Mouse (Mus musculus): ENCODE measurements around the gene Nab1. TPM values are rescaled to one million over a fixed set of nuclear protein-coding genes. Genes with fewer than 3 reads are reported as not detected.
A peak's percentile ranks its signal among the peaks of the same experiment; 100 is the strongest.
"Not testable (repeated sequence)": the region's sequence is repeated elsewhere in the genome, so short reads cannot be mapped to it uniquely, and the experiment has no call there.

The Nab1 gene
- total RNA-seq (2017), result 184 to 207 TPM (median 199 TPM) in 3 replicates

GRCm38 (mm10) chr1:52500314-52500981 lies at the start of gene Nab1:
Nab1 (minus strand) TSS chr1:52500679.
- peak; percentile 74 for ATAC-seq (replicated peaks; ENCODE audit: insufficient number of reproducible peaks, low FRiP score, low TSS enrichment, poor library complexity, severe bottlenecking)

- no peak for ATAC-seq (replicated peaks; ENCODE audit: insufficient number of reproducible peaks, low FRiP score, low TSS enrichment, poor library complexity, severe bottlenecking)
These were observed 47.0 kb upstream of the Nab1 start for GRCm38 (mm10) chr1:52547451-52547850.

DNA sequence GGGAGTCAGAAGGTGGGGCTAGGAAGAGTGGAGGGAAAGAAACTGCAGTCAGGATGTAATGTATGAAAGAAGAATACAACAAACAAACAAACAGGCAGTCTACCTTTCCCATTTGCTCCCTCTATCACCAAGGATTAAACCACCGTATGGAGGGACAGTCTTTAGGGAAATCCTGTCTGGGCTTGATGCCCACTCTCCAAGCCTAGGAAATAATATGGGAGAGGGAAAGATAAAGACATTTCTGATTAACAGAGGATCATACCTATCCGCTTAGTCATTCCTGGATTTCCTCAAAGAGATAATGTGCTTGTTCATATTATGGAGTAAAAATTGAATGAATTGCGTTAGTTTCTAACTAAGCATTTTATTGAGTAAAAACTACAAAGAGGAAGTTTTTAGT lies 46.3 kb upstream of the Nab1 start:
- ATAC-seq (replicated peaks; ENCODE audit: insufficient number of reproducible peaks, low FRiP score, low TSS enrichment, poor library complexity, severe bottlenecking), result no peak

- not testable (repeated sequence) for ATAC-seq (replicated peaks; ENCODE audit: insufficient number of reproducible peaks, low FRiP score, low TSS enrichment, poor library complexity, severe bottlenecking)
These were observed 39.6 kb upstream of the Nab1 start for GRCm38 (mm10) chr1:52540124-52540523.

- no peak for ATAC-seq (replicated peaks; ENCODE audit: insufficient number of reproducible peaks, low FRiP score, low TSS enrichment, poor library complexity, severe bottlenecking)
These were observed 29.5 kb upstream of the Nab1 start for GRCm38 (mm10) chr1:52529933-52530332.

DNA sequence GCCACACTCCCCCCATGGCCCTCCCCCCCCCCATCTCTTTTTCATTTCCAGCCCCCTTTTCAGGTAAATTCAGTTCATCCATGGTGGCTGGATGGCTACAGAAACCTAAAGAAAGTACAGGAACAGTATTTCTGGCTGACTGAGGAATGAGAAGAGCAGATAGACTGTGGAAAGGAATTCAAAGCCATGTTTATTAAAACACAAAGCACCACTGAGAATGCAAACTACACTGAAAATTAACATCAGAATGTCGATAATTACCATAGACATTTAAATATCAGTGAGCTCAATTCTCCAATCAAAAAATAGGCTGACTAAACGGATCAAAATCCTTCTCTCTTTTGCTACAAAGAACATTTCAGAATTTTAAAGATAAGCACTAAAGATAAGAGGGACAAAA lies 27.2 kb upstream of the Nab1 start:
- no peak for ATAC-seq (replicated peaks; ENCODE audit: insufficient number of reproducible peaks, low FRiP score, low TSS enrichment, poor library complexity, severe bottlenecking)

GRCm38 (mm10) chr1:52527252-52527651 lies 26.8 kb upstream of the Nab1 start:
- no peak for ATAC-seq (replicated peaks; ENCODE audit: insufficient number of reproducible peaks, low FRiP score, low TSS enrichment, poor library complexity, severe bottlenecking)

- no peak for ATAC-seq (replicated peaks; ENCODE audit: insufficient number of reproducible peaks, low FRiP score, low TSS enrichment, poor library complexity, severe bottlenecking)
These were observed 24.2 kb upstream of the Nab1 start for GRCm38 (mm10) chr1:52524663-52525062.

DNA sequence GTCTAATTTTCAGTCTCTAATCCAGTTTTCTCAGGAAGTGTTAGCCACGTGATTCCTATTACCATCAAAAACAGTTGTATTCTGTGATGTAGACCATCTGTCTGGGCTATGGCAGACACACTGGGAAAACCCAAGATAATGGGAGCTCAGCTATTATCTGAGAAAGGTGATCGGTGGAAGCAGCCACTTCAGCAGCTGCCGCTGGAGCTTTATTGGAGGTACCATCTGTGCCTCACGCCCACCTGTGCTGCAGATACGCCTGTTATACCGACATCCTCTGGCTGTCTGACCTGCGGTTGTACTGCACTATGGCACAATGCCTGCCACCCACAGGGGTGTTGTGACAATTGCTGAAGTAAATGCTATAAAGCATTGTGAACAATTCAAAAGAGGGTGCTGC lies 23.7 kb upstream of the Nab1 start:
- ATAC-seq (replicated peaks; ENCODE audit: insufficient number of reproducible peaks, low FRiP score, low TSS enrichment, poor library complexity, severe bottlenecking), result no peak

DNA sequence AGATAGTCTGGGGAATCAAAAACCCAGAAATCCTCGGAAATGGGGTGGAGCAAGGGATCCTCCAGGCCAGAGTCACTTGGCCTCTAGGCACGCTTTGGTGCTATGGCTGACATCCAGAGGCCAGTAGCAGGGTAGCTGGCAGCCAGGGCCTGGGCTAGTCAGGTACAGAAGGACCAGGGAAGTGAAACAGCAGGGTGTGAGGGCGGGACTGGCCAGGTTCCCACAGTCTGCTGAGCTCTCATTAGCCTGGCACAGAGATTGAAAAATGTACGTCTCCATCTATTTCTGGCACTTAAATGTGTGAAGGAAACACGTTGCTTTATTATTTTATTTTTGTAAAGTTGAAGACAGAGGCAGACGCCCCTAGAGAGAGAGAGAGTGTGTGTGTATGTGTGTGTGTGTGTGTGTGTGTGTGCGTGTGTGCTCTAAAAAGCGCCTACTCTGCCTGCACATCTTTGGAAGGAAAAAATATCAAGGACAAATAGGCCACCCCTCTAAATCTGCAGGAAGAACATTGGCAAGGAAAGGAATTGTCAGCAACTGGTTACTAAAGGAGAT lies 21.0 kb upstream of the Nab1 start:
- peak; percentile 60 for ATAC-seq (replicated peaks; ENCODE audit: insufficient number of reproducible peaks, low FRiP score, low TSS enrichment, poor library complexity, severe bottlenecking)

DNA sequence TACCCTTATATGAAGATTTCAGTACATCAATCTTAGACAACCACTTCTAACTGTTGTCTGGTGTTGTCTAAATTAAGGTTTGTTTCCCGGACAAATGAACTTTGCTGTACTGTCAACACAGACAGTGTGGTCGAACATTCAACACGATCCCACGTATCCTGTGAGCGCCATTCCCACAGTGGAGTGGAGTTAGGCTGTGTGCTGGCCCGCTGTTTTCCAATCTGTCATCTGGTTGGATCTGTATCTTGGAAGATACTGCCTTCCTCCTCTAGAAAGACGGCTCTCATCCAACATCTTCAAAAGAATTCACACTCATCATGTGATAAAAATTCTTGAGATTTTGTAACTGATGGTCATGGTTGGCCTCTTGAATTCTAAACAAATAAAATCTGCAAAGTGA lies 19.7 kb upstream of the Nab1 start:
- no peak for ATAC-seq (replicated peaks; ENCODE audit: insufficient number of reproducible peaks, low FRiP score, low TSS enrichment, poor library complexity, severe bottlenecking)

- ATAC-seq (replicated peaks; ENCODE audit: insufficient number of reproducible peaks, low FRiP score, low TSS enrichment, poor library complexity, severe bottlenecking), result no peak
These were observed 14.8 kb upstream of the Nab1 start for GRCm38 (mm10) chr1:52515249-52515648.

GRCm38 (mm10) chr1:52511788-52512425 lies 11.4 kb upstream of the Nab1 start:
- ATAC-seq (replicated peaks; ENCODE audit: insufficient number of reproducible peaks, low FRiP score, low TSS enrichment, poor library complexity, severe bottlenecking), result no peak

- ATAC-seq (replicated peaks; ENCODE audit: insufficient number of reproducible peaks, low FRiP score, low TSS enrichment, poor library complexity, severe bottlenecking), result no peak
These were observed 5.7 kb upstream of the Nab1 start for GRCm38 (mm10) chr1:52506211-52506610.

GRCm38 (mm10) chr1:52502296-52502695 lies 1.8 kb upstream of the Nab1 start:
- ATAC-seq (replicated peaks; ENCODE audit: insufficient number of reproducible peaks, low FRiP score, low TSS enrichment, poor library complexity, severe bottlenecking), result no peak

- ATAC-seq (replicated peaks; ENCODE audit: insufficient number of reproducible peaks, low FRiP score, low TSS enrichment, poor library complexity, severe bottlenecking), result 0 out of 2 replicates have a peak, but pooled peaks have one; percentile 14
These were observed 1.2 kb upstream of the Nab1 start for GRCm38 (mm10) chr1:52501688-52502133.

- no peak for ATAC-seq (replicated peaks; ENCODE audit: insufficient number of reproducible peaks, low FRiP score, low TSS enrichment, poor library complexity, severe bottlenecking)
These were observed 611 bp upstream of the Nab1 start for GRCm38 (mm10) chr1:52501090-52501489.

DNA sequence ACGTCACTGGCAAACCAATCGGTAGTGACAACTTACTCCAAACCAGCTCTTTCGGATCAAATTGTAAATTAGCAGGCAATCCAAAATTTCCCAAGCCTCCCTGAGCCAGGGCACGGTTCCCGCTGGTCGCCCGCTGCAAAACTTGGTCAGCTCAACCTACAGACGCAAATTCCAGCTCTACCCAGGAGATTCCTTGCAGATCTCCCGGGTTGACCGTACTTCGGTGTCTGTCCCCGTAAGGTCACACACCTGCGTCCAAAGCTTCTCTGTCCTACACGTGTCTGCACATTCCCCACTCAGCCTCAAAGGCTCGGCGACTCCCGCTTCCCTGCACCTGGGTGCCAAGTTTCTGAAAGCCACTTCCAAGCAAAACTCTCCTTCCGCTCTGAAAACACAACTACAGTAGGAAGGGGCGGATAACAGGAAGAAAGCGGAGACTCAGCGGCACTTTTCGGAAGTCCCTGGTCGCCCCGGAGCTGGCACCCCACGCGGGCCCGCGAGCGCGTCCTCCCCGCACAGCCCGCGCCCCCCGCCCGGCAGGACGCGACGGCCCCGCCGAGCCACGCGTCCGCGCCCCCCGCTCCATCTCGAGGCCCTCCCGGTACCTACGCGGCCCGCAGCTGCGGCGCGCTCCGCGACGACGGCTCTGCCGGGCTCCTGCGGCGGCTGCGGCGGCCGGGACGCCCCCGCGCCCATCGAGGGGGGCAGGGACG lies 722 bp downstream of the Nab1 start:
- peak; percentile 38 for ATAC-seq (replicated peaks; ENCODE audit: insufficient number of reproducible peaks, low FRiP score, low TSS enrichment, poor library complexity, severe bottlenecking)

DNA sequence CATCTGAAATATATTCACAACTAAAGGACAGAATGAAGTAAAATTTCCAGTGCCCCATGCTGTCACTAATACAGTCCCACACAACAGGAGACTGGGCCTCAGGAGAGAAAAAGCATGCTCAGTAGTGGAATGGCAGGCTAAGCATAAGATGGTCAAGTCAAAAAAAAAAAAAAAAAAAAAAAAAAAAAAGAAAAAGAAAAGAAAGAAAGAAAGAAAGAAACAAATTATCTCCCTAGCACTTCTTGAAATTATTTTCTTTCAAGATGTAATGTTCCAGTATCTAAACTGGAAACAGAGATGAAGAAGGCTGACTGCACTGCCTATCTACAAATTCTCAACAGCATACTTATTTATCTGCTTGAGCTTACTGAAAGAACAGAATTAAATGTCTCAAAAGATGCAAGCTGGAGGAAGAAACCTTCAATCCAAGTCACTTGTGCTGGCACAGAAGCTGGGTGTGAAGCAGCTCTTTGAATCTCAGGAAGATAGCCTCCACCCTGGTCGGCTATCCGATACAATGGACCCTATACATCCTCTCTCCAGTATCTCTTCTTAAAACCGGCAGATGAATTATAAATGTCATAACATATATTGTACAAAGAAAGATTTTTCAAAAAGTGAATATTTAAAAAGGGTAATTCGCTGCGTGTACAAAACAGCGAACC lies 1.6 kb downstream of the Nab1 start:
- ATAC-seq (replicated peaks; ENCODE audit: insufficient number of reproducible peaks, low FRiP score, low TSS enrichment, poor library complexity, severe bottlenecking), result no peak

All from monocyte, adult 5-6 weeks (primary cell).